Mouse (Mus musculus) neural tube, embryonic 13.5 days (tissue): Measurements from ENCODE around the gene 9030025P20Rik. TPM values are rescaled to one million over a fixed set of nuclear protein-coding genes. Genes with fewer than 3 reads are reported as not detected.

Source experiments
- polyA plus RNA-seq: library from polyadenylated mRNA; unstranded; fragments of >200 nt; fragmentation: Nextera tagmentation; extraction: Ambion mirVana; gene quantifications from 2 replicates; pipeline ENCODE4 v1.2.1, GENCODE M21; 2015

9030025P20Rik gene
- polyA plus RNA-seq, 1 experiment from 2014 or later: 9.3 TPM

Other genes starting within 250 kb of the 9030025P20Rik start
- 6.6 and 8.3 TPM in 2 replicates for gene Wdr27, start 35.3 kb upstream of the 9030025P20Rik start, polyA plus RNA-seq
- gene 1600012H06Rik, start 35.3 kb upstream of the 9030025P20Rik start, polyA plus RNA-seq: 30.2 and 32.0 TPM in 2 replicates
- gene Phf10, start 17.2 kb upstream of the 9030025P20Rik start, polyA plus RNA-seq: 13.9 and 14.7 TPM in 2 replicates
- 0.88 TPM in 1 of 2 replicates, not detected in the other for gene Gm3417, start 322 bp downstream of the 9030025P20Rik start, polyA plus RNA-seq
- gene Gm3435, start 31.7 kb downstream of the 9030025P20Rik start, polyA plus RNA-seq: 8.0 and 9.1 TPM in 2 replicates
- 97.4 and 101 TPM in 2 replicates for gene Ermard, start 62.7 kb downstream of the 9030025P20Rik start, polyA plus RNA-seq
- 0.92 TPM in 1 of 2 replicates, not detected in the other for gene Tcte3, start 63.0 kb downstream of the 9030025P20Rik start, polyA plus RNA-seq
- gene Gm3448, start 63.1 kb downstream of the 9030025P20Rik start, polyA plus RNA-seq: 3.4 and 4.0 TPM in 2 replicates